Mouse (Mus musculus): Measurements from ENCODE around the gene Acot9.

The Acot9 gene

GRCm38 (mm10) chrX:155262235-155262914, at the start of gene Acot9:
Gene Acot9, plus strand, starts transcription at chrX:155262443.
- peak; percentile 94 for DNase-seq (ENCODE audit: inconsistent ontology term)

- peak; percentile 55 for DNase-seq (ENCODE audit: inconsistent ontology term)
Observed at GRCm38 (mm10) chrX:155214291-155215136, 47.7 kb upstream of the Acot9 start.

GRCm38 (mm10) chrX:155215501-155216248, 46.6 kb upstream of the Acot9 start:
- peak; percentile 56 for DNase-seq (ENCODE audit: inconsistent ontology term)

- DNase-seq (ENCODE audit: inconsistent ontology term) = peak; percentile 96
Observed at GRCm38 (mm10) chrX:155216271-155216670, 46.0 kb upstream of the Acot9 start, which contains the start of gene Sat1. Gene Sat1, minus strand, starts transcription at chrX:155216449.

GRCm38 (mm10) chrX:155218277-155218676, 44.0 kb upstream of the Acot9 start:
- no peak for DNase-seq (ENCODE audit: inconsistent ontology term)

GRCm38 (mm10) chrX:155256856-155257255, 5.4 kb upstream of the Acot9 start:
- DNase-seq (ENCODE audit: inconsistent ontology term) = no peak

GRCm38 (mm10) chrX:155262915-155263252, 641 bp downstream of the Acot9 start:
- no peak for DNase-seq (ENCODE audit: inconsistent ontology term)

GRCm38 (mm10) chrX:155278483-155278882, 16.2 kb downstream of the Acot9 start:
- no peak for DNase-seq (ENCODE audit: inconsistent ontology term)

- DNase-seq (ENCODE audit: inconsistent ontology term) = no peak
Observed at GRCm38 (mm10) chrX:155280427-155281044, 18.3 kb downstream of the Acot9 start.

GRCm38 (mm10) chrX:155306390-155306789, 44.1 kb downstream of the Acot9 start:
- DNase-seq (ENCODE audit: inconsistent ontology term) = no peak

GRCm38 (mm10) chrX:155318005-155318404, 55.8 kb downstream of the Acot9 start:
- peak; percentile 25 for DNase-seq (ENCODE audit: inconsistent ontology term)

GRCm38 (mm10) chrX:155337567-155337904, 75.3 kb downstream of the Acot9 start:
- no peak for DNase-seq (ENCODE audit: inconsistent ontology term)

- peak; percentile 87 for DNase-seq (ENCODE audit: inconsistent ontology term)
Observed at GRCm38 (mm10) chrX:155337905-155338721, 75.9 kb downstream of the Acot9 start.

- no peak for DNase-seq (ENCODE audit: inconsistent ontology term)
Observed at GRCm38 (mm10) chrX:155340654-155341053, 78.4 kb downstream of the Acot9 start, which contains the start of gene Prdx4. Gene Prdx4, minus strand, starts transcription at chrX:155340754.

- DNase-seq (ENCODE audit: inconsistent ontology term) = no peak
Observed at GRCm38 (mm10) chrX:155346249-155346648, 84.0 kb downstream of the Acot9 start.
